Mouse (Mus musculus) limb, embryonic 12.5 days (tissue): Measurements from ENCODE around the gene Pgm3. TPM values are rescaled to one million over a fixed set of nuclear protein-coding genes. Genes with fewer than 3 reads are reported as not detected.

Experiments
- ATAC-seq: fragments of 200-750 bp; cut with Nextera tagmentation; 2 replicates; pipeline ENCODE4 v1.8.0; 2017; ENCODE audit warnings: low read depth, moderate TSS enrichment; ENCODE audit not compliant: insufficient number of reproducible peaks, insufficient read depth, low FRiP score, low TSS enrichment
- H3K27ac ChIP-seq: fragments of 300-500 bp; sonication (generic); 2 replicates; pipeline ENCODE4 v1.5.1; 2016; ENCODE audit warnings: mild to moderate bottlenecking, moderate library complexity
- H3K27me3 ChIP-seq: fragments of 300-500 bp; sonication (generic); 2 replicates; pipeline ENCODE4 v1.6.1; 2016; ENCODE audit warnings: mild to moderate bottlenecking, moderate library complexity
- H3K36me3 ChIP-seq: fragments of 300-500 bp; sonication (generic); 2 replicates; pipeline ENCODE4 v1.6.1; 2016; ENCODE audit warnings: mild to moderate bottlenecking, moderate library complexity
- H3K4me1 ChIP-seq: fragments of 300-500 bp; sonication (generic); replicated peaks from 2 replicates; pipeline ENCODE4 v1.6.1; 2016
- H3K4me2 ChIP-seq: fragments of 300-500 bp; sonication (generic); 2 replicates; pipeline ENCODE4 v1.6.1; 2016; ENCODE audit warnings: mild to moderate bottlenecking, moderate library complexity
- H3K4me3 ChIP-seq: fragments of 300-500 bp; sonication (generic); replicated peaks from 2 replicates; pipeline ENCODE4 v1.5.1; 2016; ENCODE audit warnings: mild to moderate bottlenecking
- H3K9ac ChIP-seq: fragments of 300-500 bp; sonication (generic); replicated peaks from 2 replicates; pipeline ENCODE4 v1.6.1; 2016; ENCODE audit warnings: mild to moderate bottlenecking, moderate library complexity
- H3K9me3 ChIP-seq: fragments of 300-500 bp; sonication (generic); 2 replicates; pipeline ENCODE4 v1.6.1; 2016; ENCODE audit warnings: mild to moderate bottlenecking, moderate library complexity
- WGBS: fragments of 180-500 bp; shearing (Covaris S2); methylation state at CpG from one replicate; pipeline ENCODE4 v1.1.7; 2016; 5-methylcytosine and 5-hydroxymethylcytosine counted together
- polyA plus RNA-seq: library from polyadenylated mRNA; unstranded; fragments of >200 nt; fragmentation: Nextera tagmentation; extraction: Ambion mirVana; gene quantifications from 2 replicates; pipeline ENCODE4 v1.2.1, GENCODE M21; 2016

The Pgm3 gene
- polyA plus RNA-seq, 1 experiment from 2014 or later: 35.2 TPM

GRCm38 (mm10) chr9:86513733-86514132 is 57.9 kb downstream of the Pgm3 start:
- Histone ChIP-seq H3K27me3 (no peaks in the 10 kb centered on the region), H3K4me2 (no peak overlapping the region), H3K9ac (no peak overlapping the region), H3K4me3 (no peak overlapping the region), H3K36me3 (peaks cover 46% of the 10 kb centered on the region), H3K27ac (no peak overlapping the region), H3K9me3 (no peaks in the 10 kb centered on the region), H3K4me1 (no peaks in the 10 kb centered on the region)
- 84% methylated on average over 5 of the region's 5 CpGs for WGBS
- ATAC-seq: no peak

- Histone ChIP-seq H3K9me3 (no peaks in the 10 kb centered on the region), H3K27ac (no peak overlapping the region), H3K27me3 (no peaks in the 10 kb centered on the region), H3K4me3 (no peak overlapping the region), H3K36me3 (peaks cover 22% of the 10 kb centered on the region), H3K4me2 (no peak overlapping the region), H3K4me1 (no peaks in the 10 kb centered on the region), H3K9ac (no peak overlapping the region)
- no peak for ATAC-seq
- WGBS: 91% methylated on average over 4 of the region's 4 CpGs
Measured at GRCm38 (mm10) chr9:86507437-86507836, 64.2 kb downstream of the Pgm3 start.

Other genes with a start within 250 kb of the Pgm3 start
- 6.2 and 7.4 TPM in 2 replicates for gene Ube2cbp, start 106.9 kb downstream of the Pgm3 start, polyA plus RNA-seq
- gene Dop1a, start 104.7 kb downstream of the Pgm3 start, polyA plus RNA-seq: 16.6 and 17.2 TPM in 2 replicates
- 1.9 and 2.2 TPM in 2 replicates for gene Rwdd2a, start 149 bp upstream of the Pgm3 start, polyA plus RNA-seq
- gene Me1, start 124.1 kb upstream of the Pgm3 start, polyA plus RNA-seq: 16.8 TPM in 2 replicates
- 14.6 and 16.5 TPM in 2 replicates for gene Prss35, start 171.8 kb upstream of the Pgm3 start, polyA plus RNA-seq